Mouse (Mus musculus): ENCODE measurements around the gene Ccdc177.

Gene Ccdc177

GRCm38 (mm10) chr12:80783889-80784288, 23.4 kb upstream of the Ccdc177 start:
- no peak for DNase-seq

- DNase-seq: no peak
Observed at GRCm38 (mm10) chr12:80782892-80783291, 22.4 kb upstream of the Ccdc177 start.

GRCm38 (mm10) chr12:80782190-80782589, 21.7 kb upstream of the Ccdc177 start:
- DNase-seq: no peak

GRCm38 (mm10) chr12:80779760-80780159, 19.3 kb upstream of the Ccdc177 start:
- DNase-seq: no peak

- DNase-seq: no peak
Observed at GRCm38 (mm10) chr12:80778188-80778936, 17.9 kb upstream of the Ccdc177 start.

- no peak for DNase-seq
Observed at GRCm38 (mm10) chr12:80776046-80776634, 15.7 kb upstream of the Ccdc177 start.

- no peak for DNase-seq
Observed at GRCm38 (mm10) chr12:80774786-80775185, 14.3 kb upstream of the Ccdc177 start.

- peak; percentile 67 for DNase-seq
Observed at GRCm38 (mm10) chr12:80769697-80770096, 9.2 kb upstream of the Ccdc177 start.

- no peak for DNase-seq
Observed at GRCm38 (mm10) chr12:80764116-80764515, 3.6 kb upstream of the Ccdc177 start.

GRCm38 (mm10) chr12:80762982-80763381, 2.5 kb upstream of the Ccdc177 start:
- no peak for DNase-seq

GRCm38 (mm10) chr12:80759713-80760395, 633 bp downstream of the Ccdc177 start:
- no peak for DNase-seq

- no peak for DNase-seq
Observed at GRCm38 (mm10) chr12:80759387-80759712, 1.1 kb downstream of the Ccdc177 start.

- DNase-seq: no peak
Observed at GRCm38 (mm10) chr12:80758559-80759386, 1.7 kb downstream of the Ccdc177 start.

- peak; percentile 73 for DNase-seq
Observed at GRCm38 (mm10) chr12:80757751-80758558, 2.5 kb downstream of the Ccdc177 start.

- no peak for DNase-seq
Observed at GRCm38 (mm10) chr12:80751556-80751955, 8.9 kb downstream of the Ccdc177 start.

- no peak for DNase-seq
Observed at GRCm38 (mm10) chr12:80746031-80746813, 14.3 kb downstream of the Ccdc177 start.

GRCm38 (mm10) chr12:80744614-80745013, 15.9 kb downstream of the Ccdc177 start:
- no peak for DNase-seq

- DNase-seq: peak; percentile 31
Observed at GRCm38 (mm10) chr12:80739482-80739881, 21.0 kb downstream of the Ccdc177 start.

GRCm38 (mm10) chr12:80737283-80737600, 23.2 kb downstream of the Ccdc177 start:
- DNase-seq: no peak

GRCm38 (mm10) chr12:80736464-80737282, 23.8 kb downstream of the Ccdc177 start:
- no peak for DNase-seq

Measured in kidney, adult 11 months (tissue).